Mouse (Mus musculus): Measurements from ENCODE around the gene Gstt4. TPM values are rescaled to one million over a fixed set of nuclear protein-coding genes. Genes with fewer than 3 reads are reported as not detected.

The Gstt4 gene
- total and polyA plus RNA-seq, 3 experiments, result not detected

DNA sequence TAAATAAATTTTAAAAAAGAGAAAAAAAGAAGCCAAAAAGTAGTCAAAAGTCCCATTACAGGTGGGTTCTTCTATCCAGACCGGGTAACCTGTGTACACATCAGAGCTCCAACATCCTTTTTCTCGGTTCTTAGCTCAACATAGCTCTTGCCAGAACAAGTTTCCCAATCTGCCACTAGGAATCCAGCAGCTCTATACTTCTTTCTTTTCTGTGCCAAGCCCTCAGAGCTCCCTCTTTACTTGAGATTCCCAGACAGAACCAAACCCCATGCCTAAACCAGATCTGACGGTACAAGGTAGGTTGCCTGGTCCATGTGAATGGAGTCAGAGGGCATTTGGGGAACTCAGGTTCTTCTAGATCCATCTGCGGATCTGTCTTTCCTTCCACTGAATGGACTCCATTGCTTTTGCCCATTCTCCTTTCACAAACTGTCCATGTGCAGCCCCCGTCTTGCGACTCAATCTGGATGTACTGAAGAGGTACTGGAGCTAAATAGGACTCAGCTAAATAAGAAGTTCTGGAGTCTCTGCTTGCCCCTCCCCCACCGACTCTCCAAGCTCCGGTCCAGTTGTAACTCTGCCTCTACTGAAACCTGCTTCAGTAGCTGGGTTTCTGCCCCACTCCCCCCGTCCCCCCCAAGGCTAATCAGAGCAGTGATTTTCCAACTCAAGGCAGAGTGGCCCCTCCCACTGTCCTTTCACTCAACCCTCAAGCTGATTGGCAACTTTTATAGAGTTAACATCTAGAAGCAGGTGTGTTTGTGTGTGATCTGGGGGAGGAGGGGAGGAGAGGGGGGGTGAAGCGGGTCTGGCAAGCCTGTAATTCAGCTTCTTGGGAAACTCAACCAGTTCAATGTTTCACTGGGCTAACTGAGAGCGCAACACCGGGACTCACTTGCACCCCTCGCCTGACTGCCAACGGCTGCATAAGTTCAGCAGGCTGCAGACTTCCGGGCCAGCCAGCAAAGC, 42.9 kb downstream of the Gstt4 start:
- Histone ChIP-seq H3K79me2 (ENCODE audit: control insufficient read depth, insufficient read depth, low read length, poor library complexity) (no peaks in the 10 kb centered on the region; the same call in 1 of the 2 replicates), H3K9me3 (replicated peaks; ENCODE audit: insufficient read depth, low read length) (no peaks in the 10 kb centered on the region), H3K9ac (ENCODE audit: control insufficient read depth, low read depth, low read length, poor library complexity, severe bottlenecking) (no peak overlapping the region), H3K27me3 (ENCODE audit: control insufficient read depth in 1 of 2, insufficient read depth in 2 of 2, low read length in 2 of 2) (no peaks in the 10 kb centered on the region), H3K36me3 (ENCODE audit: control insufficient read depth in 1 of 2, insufficient read depth in 2 of 2, low read length in 2 of 2) (peaks cover 0 to 7% of the 10 kb centered on the region in 2 experiments; a peak in 1 of 4 replicates), H3K4me1 (ENCODE audit: control insufficient read depth in 1 of 2, insufficient read depth in 2 of 2, low read length in 2 of 2) (peaks cover 0 to 13% of the 10 kb centered on the region in 2 experiments; a peak in 2 of 4 replicates), H3K27ac (ENCODE audit: control insufficient read depth, low read depth, low read length) (no peak overlapping the region), H3K4me3 (ENCODE audit: control insufficient read depth in 1 of 2, insufficient read depth in 1 of 2, low read depth in 2 of 2, low read length in 2 of 2) (no peak overlapping the region)
- DNase-seq (ENCODE audit: low read depth, low spot score), result no peak
- TF ChIP-seq KAT2A (conservative IDR thresholded peaks at IDR 0.05; ENCODE audit: low read depth, low read length) (no peak), HCFC1 (IDR thresholded peaks at IDR 0.05; ENCODE audit: low read depth, low read length) (no peak), MYB (IDR thresholded peaks at IDR 0.05; ENCODE audit: low read depth, low read length) (no peak), MYC (IDR thresholded peaks at IDR 0.05; ENCODE audit: low read depth, low read length) (no peak), ETS1 (IDR thresholded peaks at IDR 0.05; ENCODE audit: low read depth, low read length) (no peak), SMC3 (IDR thresholded peaks at IDR 0.05; ENCODE audit: low read depth, low read length) (no peak), EP300 (IDR thresholded peaks at IDR 0.05; ENCODE audit: low read depth in 1 of 2, low read length in 2 of 2) (no peak)

DNA sequence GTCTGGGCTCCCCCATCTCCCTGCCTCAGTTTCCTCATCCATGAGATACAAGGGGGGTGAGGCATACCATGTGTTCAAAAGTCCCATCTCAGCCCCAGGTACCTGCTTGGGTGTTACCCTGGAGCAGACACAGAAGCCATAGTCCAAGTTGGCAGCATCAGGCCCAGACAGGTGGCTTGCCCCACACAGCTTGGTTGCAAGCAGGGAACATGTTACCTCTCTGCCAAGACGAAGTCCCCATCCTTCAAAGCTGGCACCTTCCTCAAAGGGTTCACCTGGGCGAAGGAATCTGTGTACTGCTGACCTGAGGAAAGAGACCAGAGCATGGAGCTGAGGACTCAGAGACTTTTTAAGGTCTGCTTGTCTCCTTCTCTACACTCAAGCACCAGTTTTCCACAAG, 44.5 kb downstream of the Gstt4 start:
- TF ChIP-seq GABPA (IDR thresholded peaks at IDR 0.05; ENCODE audit: low read depth, low read length), result no peak
- TF ChIP-seq MEF2A (IDR thresholded peaks at IDR 0.05; ENCODE audit: extremely low read depth, insufficient replicate concordance, low read depth, low read length, poor library complexity, severe bottlenecking), result no peak
- no peak for TF ChIP-seq USF2 (IDR thresholded peaks at IDR 0.05; ENCODE audit: borderline replicate concordance in 1 of 2, insufficient read depth in 1 of 2, low read depth in 1 of 2, low read length in 2 of 2)
- H3K9ac ChIP-seq (ENCODE audit: control insufficient read depth, low read depth, low read length, poor library complexity, severe bottlenecking), result no peak overlapping the region
- H3K79me2 ChIP-seq (ENCODE audit: control insufficient read depth, insufficient read depth, low read length, poor library complexity), result peaks cover under 1% of the 10 kb centered on the region; the same call in 1 of the 2 replicates
- H3K4me1 ChIP-seq (ENCODE audit: control insufficient read depth in 1 of 2, insufficient read depth in 2 of 2, low read length in 2 of 2), result peaks cover 0 to 13% of the 10 kb centered on the region in 2 experiments; a peak in 2 of 4 replicates
- no peak for DNase-seq (ENCODE audit: low read depth, low spot score)
- no peaks in the 10 kb centered on the region for H3K27me3 ChIP-seq (ENCODE audit: control insufficient read depth in 1 of 2, insufficient read depth in 2 of 2, low read length in 2 of 2)
- H3K36me3 ChIP-seq (ENCODE audit: control insufficient read depth in 1 of 2, insufficient read depth in 2 of 2, low read length in 2 of 2), result peaks cover 0 to 12% of the 10 kb centered on the region in 2 experiments; a peak in 2 of 4 replicates
- H3K4me3 ChIP-seq (ENCODE audit: control insufficient read depth in 1 of 2, insufficient read depth in 1 of 2, low read depth in 2 of 2, low read length in 2 of 2), result no peak overlapping the region
- no peak overlapping the region for H3K27ac ChIP-seq (ENCODE audit: control insufficient read depth, low read depth, low read length)
- no peaks in the 10 kb centered on the region for H3K9me3 ChIP-seq (replicated peaks; ENCODE audit: insufficient read depth, low read length)

DNA sequence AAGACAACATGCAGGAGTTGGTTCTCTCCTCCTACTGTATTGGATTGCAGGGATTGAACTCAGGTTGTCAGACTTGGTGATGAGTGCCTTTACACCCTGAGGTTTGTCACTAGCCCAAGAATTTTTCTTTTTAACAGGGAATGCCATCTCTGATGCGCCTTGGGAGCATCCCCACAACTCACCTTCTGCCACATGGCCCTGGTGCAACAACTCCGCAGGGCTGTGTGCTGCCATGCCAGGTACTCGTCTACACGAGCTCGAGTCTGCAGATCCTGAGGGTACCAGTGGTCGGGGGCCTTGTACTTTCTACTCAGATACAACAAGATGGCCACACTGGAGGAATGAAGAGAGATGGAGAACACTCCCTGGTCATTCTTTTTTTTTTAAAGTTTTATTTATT, 45.8 kb downstream of the Gstt4 start:
- no peaks in the 10 kb centered on the region for H3K27me3 ChIP-seq (ENCODE audit: control insufficient read depth in 1 of 2, insufficient read depth in 2 of 2, low read length in 2 of 2)
- no peaks in the 10 kb centered on the region for H3K9me3 ChIP-seq (replicated peaks; ENCODE audit: insufficient read depth, low read length)
- no peak overlapping the region for H3K27ac ChIP-seq (ENCODE audit: control insufficient read depth, low read depth, low read length)
- H3K79me2 ChIP-seq (ENCODE audit: control insufficient read depth, insufficient read depth, low read length, poor library complexity), result peaks cover 2% of the 10 kb centered on the region; the same call in 1 of the 2 replicates
- H3K4me1 ChIP-seq (ENCODE audit: control insufficient read depth in 1 of 2, insufficient read depth in 2 of 2, low read length in 2 of 2), result peaks cover 0 to 16% of the 10 kb centered on the region in 2 experiments; a peak in 3 of 4 replicates
- TF ChIP-seq ELF1 (IDR thresholded peaks at IDR 0.05; ENCODE audit: low read depth, low read length) (no peak), UBTF (IDR thresholded peaks at IDR 0.05; ENCODE audit: borderline replicate concordance, insufficient read depth, low read depth, low read length) (no peak), MAX (IDR thresholded peaks at IDR 0.05; ENCODE audit: low read length) (no peak), NRF1 (IDR thresholded peaks at IDR 0.05; ENCODE audit: insufficient read depth, low read depth, low read length, poor library complexity, severe bottlenecking) (no peak), EP300 (IDR thresholded peaks at IDR 0.05; ENCODE audit: low read depth in 1 of 2, low read length in 2 of 2) (no peak)
- no peak for DNase-seq (ENCODE audit: low read depth, low spot score)
- H3K4me3 ChIP-seq (ENCODE audit: control insufficient read depth in 1 of 2, insufficient read depth in 1 of 2, low read depth in 2 of 2, low read length in 2 of 2), result no peak overlapping the region
- no peak overlapping the region for H3K9ac ChIP-seq (ENCODE audit: control insufficient read depth, low read depth, low read length, poor library complexity, severe bottlenecking)
- peaks cover 0 to 9% of the 10 kb centered on the region in 2 experiments; a peak in 2 of 4 replicates for H3K36me3 ChIP-seq (ENCODE audit: control insufficient read depth in 1 of 2, insufficient read depth in 2 of 2, low read length in 2 of 2)
